Mouse (Mus musculus) liver, embryonic 14 days (tissue): ENCODE data around the gene Fzd5. TPM values are rescaled to one million over a fixed set of nuclear protein-coding genes. Genes with fewer than 3 reads are reported as not detected.

Source experiments
- polyA plus RNA-seq: library from polyadenylated mRNA; depleted of rRNA; stranded (reverse); fragments of >200 nt; gene quantifications from 2 replicates; pipeline ENCODE4 v1.2.3, GENCODE M21; 2012; rRNA removed

Fzd5 gene
- polyA plus RNA-seq, result 3.4 and 3.7 TPM in 2 replicates

DNA sequence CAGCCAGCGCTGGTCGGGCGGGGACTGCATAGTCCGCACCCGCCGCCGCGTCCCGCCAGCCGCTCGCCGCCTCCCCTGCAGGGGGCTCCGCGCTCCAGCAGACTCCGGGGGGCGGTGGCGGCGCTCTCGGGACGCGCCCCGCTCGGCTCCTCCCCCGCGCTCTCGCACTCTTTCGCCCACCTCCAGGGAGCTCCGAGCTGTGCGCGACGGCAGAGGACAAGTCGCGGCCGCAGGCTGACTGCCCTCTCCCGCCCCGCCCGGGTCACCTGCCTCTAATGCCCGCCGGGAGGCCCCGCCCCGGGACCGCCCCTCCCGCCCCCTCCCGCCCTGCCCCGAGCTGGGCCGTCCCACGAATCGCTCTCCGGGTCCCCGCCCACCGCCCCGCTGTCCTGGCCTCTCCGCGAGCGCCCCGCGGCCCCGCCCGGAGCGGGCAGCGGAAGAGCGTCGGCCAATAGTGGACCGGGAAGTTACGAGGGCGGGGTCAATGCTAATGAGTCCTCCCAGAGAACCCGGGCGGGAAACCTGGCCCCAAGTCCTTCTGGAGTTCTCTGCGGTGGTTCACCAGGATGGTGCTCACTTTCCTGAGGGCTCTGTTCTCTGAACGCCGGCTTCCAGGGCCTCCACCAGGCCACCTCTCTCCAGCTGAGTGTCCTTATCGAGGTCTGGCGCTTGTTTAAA is at the start of gene Fzd5:
Gene Fzd5, minus strand, starts transcription at position 250 of the 678 bp plus-strand sequence.

DNA sequence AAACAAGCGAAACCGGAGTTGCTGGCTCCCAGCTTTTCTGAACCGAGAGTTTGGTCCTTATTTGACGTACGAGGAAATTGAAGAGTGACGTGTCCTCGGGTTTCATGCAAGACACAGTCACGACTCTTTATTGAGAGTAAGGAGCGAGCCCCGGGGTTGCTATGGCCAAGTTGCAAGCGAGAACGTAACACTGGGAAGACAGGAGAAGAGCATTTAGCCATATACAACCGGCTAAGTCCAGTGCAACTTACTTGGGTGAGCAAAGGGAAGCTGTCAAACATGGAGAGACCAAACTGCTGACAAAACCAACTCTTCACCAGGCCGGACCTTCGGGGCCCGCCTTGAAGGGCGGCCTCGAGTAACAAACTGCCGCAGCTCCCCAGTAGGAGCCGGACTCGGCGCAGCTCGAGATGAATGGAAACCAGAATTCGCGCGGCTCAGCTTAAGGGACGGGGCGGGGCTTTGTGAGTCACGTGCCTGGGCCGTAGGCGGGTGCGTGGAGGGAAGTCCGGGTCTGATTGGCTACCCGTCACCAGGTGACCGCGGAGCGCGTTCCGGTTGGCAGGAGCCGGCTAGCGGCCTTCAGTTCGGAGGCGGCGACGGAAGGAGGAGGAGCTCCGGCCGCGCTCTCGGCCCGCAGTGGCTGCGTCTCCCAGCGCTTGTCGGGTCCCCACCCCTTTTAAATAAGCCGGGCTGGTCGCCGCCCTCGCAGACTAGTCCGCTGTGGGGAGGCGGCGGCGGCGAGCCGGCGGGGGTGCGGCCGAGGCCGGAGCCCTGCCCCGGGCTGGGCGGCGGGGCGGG is 47.1 kb downstream of the Fzd5 start, which contains the start of gene Ccnyl1:
Gene Ccnyl1, plus strand, starts transcription at position 243 of the 801 bp plus-strand sequence.

Other genes with a start within 250 kb of the Fzd5 start
- 5.4 and 5.7 TPM in 2 replicates for gene Creb1, start 205.1 kb downstream of the Fzd5 start, polyA plus RNA-seq
- 4.0 and 4.3 TPM in 2 replicates for gene Mettl21a, start 120.5 kb downstream of the Fzd5 start, polyA plus RNA-seq
- 4.4 and 4.8 TPM in 2 replicates for gene Ccnyl1, start 47.3 kb downstream of the Fzd5 start, polyA plus RNA-seq
- 0.71 and 0.82 TPM in 2 replicates for gene Plekhm3, start 219.1 kb upstream of the Fzd5 start, polyA plus RNA-seq